Mouse (Mus musculus) liver, embryonic 15.5 days (tissue): Measurements from ENCODE around the gene Polr3h. TPM values are rescaled to one million over a fixed set of nuclear protein-coding genes. Genes with fewer than 3 reads are reported as not detected.
A peak's percentile ranks its signal among the peaks of the same experiment; 100 is the strongest.
"Not testable (repeated sequence)": the region's sequence is repeated elsewhere in the genome, so short reads cannot be mapped to it uniquely, and the experiment has no call there.

Experiments used
- ATAC-seq: fragments of 200-750 bp; cut with Nextera tagmentation; 2 replicates; pipeline ENCODE4 v1.8.0; 2017; ENCODE audit warnings: moderate number of reproducible peaks, mild to moderate bottlenecking, moderate library complexity; ENCODE audit not compliant: insufficient read depth
- H3K27ac ChIP-seq: fragments of 300-500 bp; sonication (generic); replicated peaks from 2 replicates; pipeline ENCODE4 v1.5.1; 2015; ENCODE audit warnings: mild to moderate bottlenecking, inconsistent platforms
- H3K27me3 ChIP-seq: fragments of 300-500 bp; sonication (generic); 2 replicates; pipeline ENCODE4 v1.6.1; 2015; ENCODE audit warnings: mild to moderate bottlenecking, inconsistent platforms
- H3K36me3 ChIP-seq: fragments of 300-500 bp; sonication (generic); replicated peaks from 2 replicates; pipeline ENCODE4 v1.6.1; 2015; ENCODE audit warnings: moderate library complexity, mild to moderate bottlenecking, inconsistent platforms
- H3K4me1 ChIP-seq: fragments of 300-500 bp; sonication (generic); replicated peaks from 2 replicates; pipeline ENCODE4 v1.6.1; 2015; ENCODE audit warnings: inconsistent platforms
- H3K4me2 ChIP-seq: fragments of 300-500 bp; sonication (generic); 2 replicates; pipeline ENCODE4 v1.6.1; 2015; ENCODE audit warnings: moderate library complexity, mild to moderate bottlenecking, inconsistent platforms
- H3K4me3 ChIP-seq: fragments of 300-500 bp; sonication (generic); replicated peaks from 2 replicates; pipeline ENCODE4 v1.5.1; 2015; ENCODE audit warnings: mild to moderate bottlenecking, inconsistent platforms
- H3K9ac ChIP-seq: fragments of 300-500 bp; sonication (generic); 2 replicates; pipeline ENCODE4 v1.6.1; 2015; ENCODE audit warnings: moderate library complexity, mild to moderate bottlenecking, inconsistent platforms
- H3K9me3 ChIP-seq: fragments of 300-500 bp; sonication (generic); replicated peaks from 2 replicates; pipeline ENCODE4 v1.6.1; 2016; ENCODE audit warnings: inconsistent platforms
- WGBS: fragments of 180-500 bp; shearing (Covaris S2); methylation state at CpG from one replicate; pipeline ENCODE4 v1.1.7; 2015; ENCODE audit warnings: mixed read lengths; ENCODE audit not compliant: insufficient replicate concordance; 5-methylcytosine and 5-hydroxymethylcytosine counted together
- polyA plus RNA-seq: library from polyadenylated mRNA; unstranded; fragments of >200 nt; fragmentation: Nextera tagmentation; extraction: Ambion mirVana; gene quantifications from 2 replicates; pipeline ENCODE4 v1.2.1, GENCODE M21; 2015

Polr3h gene
- polyA plus RNA-seq: 56.9 and 68.4 TPM in 2 replicates

DNA sequence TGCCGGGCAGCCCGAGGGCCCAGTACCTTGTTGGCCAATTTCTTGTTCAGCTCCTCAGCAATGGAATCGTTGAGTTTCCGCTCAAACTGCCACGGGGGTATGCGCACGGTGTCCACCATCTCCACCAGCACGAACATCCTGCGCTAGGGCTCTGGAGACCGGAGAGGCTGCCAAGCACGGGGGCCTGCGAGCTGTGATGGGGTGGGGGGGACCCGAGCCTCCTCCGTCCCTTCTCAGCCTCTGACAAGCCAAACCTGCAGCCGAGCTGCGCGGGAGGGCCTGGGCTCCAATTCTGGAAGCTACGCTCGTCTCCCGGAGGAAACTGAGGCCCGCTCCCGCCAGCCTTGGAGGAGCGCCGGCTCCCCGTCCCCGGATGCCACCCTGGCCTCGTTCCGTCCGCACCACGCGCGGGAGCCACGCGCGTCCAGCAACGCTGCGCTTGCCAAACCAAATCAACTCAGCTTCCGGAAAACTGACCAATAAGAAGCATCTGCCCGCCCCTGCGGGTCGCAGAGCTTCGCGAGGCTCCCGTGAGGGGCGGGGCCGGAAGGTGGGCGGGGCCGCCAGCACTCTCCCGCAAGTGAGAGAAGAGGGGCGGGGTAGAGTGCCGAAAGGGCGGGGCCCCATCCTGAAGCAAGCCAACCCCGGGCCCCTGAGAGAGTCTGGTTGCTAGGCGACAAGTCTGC, at the start of gene Polr3h:
TSS of gene Polr3h (minus strand) at position 481 of the 686 bp plus-strand sequence.
- peaks cover 53% of the 10 kb centered on the region for H3K4me1 ChIP-seq
- peak; percentile 88 for ATAC-seq
- H3K9me3 ChIP-seq: no peaks in the 10 kb centered on the region
- peak within 1 kb of the TSS; percentile 77 for H3K4me3 ChIP-seq
- H3K9ac ChIP-seq: peak within 1 kb of the TSS; percentile 72
- WGBS: under 1% methylated on average over 54 of the region's 54 CpGs
- H3K27me3 ChIP-seq: no peaks in the 10 kb centered on the region; the same call in 1 of the 2 replicates
- H3K4me2 ChIP-seq: peak within 1 kb of the TSS; percentile 100
- H3K36me3 ChIP-seq: peaks cover 5% of the 10 kb centered on the region; the same call in 1 of the 2 replicates
- peak within 1 kb of the TSS; percentile 76 for H3K27ac ChIP-seq

DNA sequence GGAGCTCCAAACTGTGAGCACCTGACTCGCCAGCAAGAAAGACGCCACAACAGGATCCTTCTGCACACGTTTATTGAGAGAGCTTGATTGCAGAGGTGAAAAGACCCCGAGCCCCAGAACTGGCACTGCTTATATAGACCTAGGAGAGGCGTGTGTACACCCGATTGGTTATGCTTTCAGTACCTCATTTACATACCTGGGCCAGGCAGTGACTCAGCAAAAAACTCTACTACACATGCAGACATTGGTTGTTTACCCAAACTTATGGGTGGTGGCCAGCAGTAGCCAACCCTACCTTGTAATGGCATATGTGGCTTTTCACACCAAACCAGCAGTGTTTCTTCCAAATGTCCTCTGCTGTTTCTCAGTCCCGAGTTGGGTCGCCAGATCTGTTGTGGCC, 49.1 kb upstream of the Polr3h start:
- not testable (repeated sequence) for H3K27ac ChIP-seq, ATAC-seq, H3K9me3 ChIP-seq, H3K36me3 ChIP-seq, H3K27me3 ChIP-seq, H3K4me2 ChIP-seq, H3K4me3 ChIP-seq, H3K4me1 ChIP-seq, H3K9ac ChIP-seq
- WGBS: 76% methylated on average over 8 of the region's 8 CpGs

GRCm38 (mm10) chr15:81970498-81970897, 44.5 kb upstream of the Polr3h start:
- not testable (repeated sequence) for H3K4me3 ChIP-seq, ATAC-seq, H3K9ac ChIP-seq, H3K27me3 ChIP-seq, H3K4me2 ChIP-seq, H3K36me3 ChIP-seq, H3K27ac ChIP-seq, H3K9me3 ChIP-seq
- H3K4me1 ChIP-seq: peaks cover 21% of the 10 kb centered on the region
- WGBS: 76% methylated on average over 4 of the region's 4 CpGs

DNA sequence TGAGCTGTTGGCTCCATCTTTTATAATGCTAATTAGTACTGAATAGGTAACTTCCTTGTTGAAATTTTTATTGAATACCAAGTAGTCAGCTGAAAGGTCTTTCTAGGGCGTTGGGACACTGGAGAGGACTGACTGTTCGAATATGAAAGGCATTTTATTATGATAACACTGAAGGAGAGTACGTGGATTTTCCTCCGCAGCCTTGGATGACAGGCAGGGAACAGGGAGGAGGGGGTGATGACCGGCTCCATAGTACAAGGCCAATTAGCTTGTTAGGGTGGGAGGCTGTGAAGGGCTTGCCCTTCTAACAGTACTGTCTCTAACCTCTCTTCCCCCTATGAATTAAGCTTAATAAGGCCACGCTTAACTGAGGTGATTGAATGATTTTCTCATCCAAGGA, 43.6 kb upstream of the Polr3h start:
- not testable (repeated sequence) for H3K36me3 ChIP-seq, H3K27ac ChIP-seq, H3K9ac ChIP-seq, H3K4me3 ChIP-seq, H3K27me3 ChIP-seq, H3K9me3 ChIP-seq, ATAC-seq
- H3K4me1 ChIP-seq: peaks cover 25% of the 10 kb centered on the region
- WGBS: 76% methylated on average over 6 of the region's 6 CpGs
- H3K4me2 ChIP-seq: peak overlapping the region; percentile 36

DNA sequence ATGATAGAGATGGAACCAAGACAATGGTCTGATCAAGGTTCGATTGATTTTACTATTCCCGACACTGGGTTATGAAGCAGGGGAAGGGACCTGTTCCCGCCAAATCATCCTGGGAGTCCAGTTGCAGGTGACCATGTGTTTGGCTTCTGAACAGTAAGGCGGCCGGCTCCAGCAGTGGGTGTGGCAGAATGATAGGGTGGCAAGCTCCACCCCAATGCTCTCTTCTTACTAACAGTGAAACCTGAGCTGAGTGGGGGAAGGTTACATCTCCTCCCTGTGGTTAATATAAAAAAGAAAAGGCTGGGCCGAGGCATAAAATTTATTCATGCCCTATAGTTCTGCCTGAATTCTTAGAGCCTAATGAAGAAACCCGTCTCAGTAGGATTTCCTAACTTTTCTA, 43.1 kb upstream of the Polr3h start:
- Histone ChIP-seq H3K27ac (no peak overlapping the region), H3K36me3 (no peaks in the 10 kb centered on the region), H3K9ac (no peak overlapping the region), H3K4me3 (no peak overlapping the region), H3K27me3 (no peaks in the 10 kb centered on the region; the same call in 1 of the 2 replicates), H3K4me1 (peaks cover 25% of the 10 kb centered on the region), H3K4me2 (peak overlapping the region; percentile 36), H3K9me3 (no peaks in the 10 kb centered on the region)
- WGBS: 40% methylated on average over 7 of the region's 7 CpGs
- ATAC-seq: 0 out of 2 replicates have a peak, but pooled peaks have one; percentile 58

- no peak overlapping the region for H3K27ac ChIP-seq
- 41% methylated on average over 2 of the region's 2 CpGs for WGBS
- H3K4me3 ChIP-seq: no peak overlapping the region
- H3K4me1 ChIP-seq: peaks cover 25% of the 10 kb centered on the region
- no peak overlapping the region for H3K4me2 ChIP-seq
- H3K9me3 ChIP-seq: no peaks in the 10 kb centered on the region
- no peaks in the 10 kb centered on the region for H3K36me3 ChIP-seq
- ATAC-seq: no peak
- no peaks in the 10 kb centered on the region; the same call in 1 of the 2 replicates for H3K27me3 ChIP-seq
- H3K9ac ChIP-seq: no peak overlapping the region
These were observed 42.4 kb upstream of the Polr3h start for GRCm38 (mm10) chr15:81968447-81968846.

- H3K4me1 ChIP-seq: peaks cover 25% of the 10 kb centered on the region
- no peak for ATAC-seq
- no peaks in the 10 kb centered on the region for H3K9me3 ChIP-seq
- no peak overlapping the region for H3K27ac ChIP-seq
- no peak overlapping the region for H3K4me3 ChIP-seq
- H3K9ac ChIP-seq: no peak overlapping the region
- H3K4me2 ChIP-seq: no peak overlapping the region
- H3K36me3 ChIP-seq: no peaks in the 10 kb centered on the region
- H3K27me3 ChIP-seq: no peaks in the 10 kb centered on the region; the same call in 1 of the 2 replicates
- 74% methylated on average over 5 of the region's 5 CpGs for WGBS
These were observed 41.8 kb upstream of the Polr3h start for GRCm38 (mm10) chr15:81967821-81968220.

- Histone ChIP-seq H3K9ac (no peak overlapping the region), H3K4me2 (no peak overlapping the region), H3K36me3 (no peaks in the 10 kb centered on the region), H3K4me3 (no peak overlapping the region), H3K27me3 (no peaks in the 10 kb centered on the region; the same call in 1 of the 2 replicates), H3K4me1 (peaks cover 30% of the 10 kb centered on the region), H3K9me3 (no peaks in the 10 kb centered on the region), H3K27ac (no peak overlapping the region)
- no peak for ATAC-seq
- WGBS: 54% methylated on average over 12 of the region's 14 CpGs
These were observed 40.2 kb upstream of the Polr3h start for GRCm38 (mm10) chr15:81966062-81966829.

GRCm38 (mm10) chr15:81964980-81965545, 39.0 kb upstream of the Polr3h start:
- H3K4me1 ChIP-seq: peaks cover 39% of the 10 kb centered on the region
- H3K4me3 ChIP-seq: no peak overlapping the region
- WGBS: 54% methylated on average over 4 of the region's 4 CpGs
- no peaks in the 10 kb centered on the region; the same call in 1 of the 2 replicates for H3K27me3 ChIP-seq
- no peaks in the 10 kb centered on the region for H3K36me3 ChIP-seq
- no peaks in the 10 kb centered on the region for H3K9me3 ChIP-seq
- no peak for ATAC-seq
- H3K9ac ChIP-seq: no peak overlapping the region
- no peak overlapping the region for H3K27ac ChIP-seq
- H3K4me2 ChIP-seq: no peak overlapping the region

DNA sequence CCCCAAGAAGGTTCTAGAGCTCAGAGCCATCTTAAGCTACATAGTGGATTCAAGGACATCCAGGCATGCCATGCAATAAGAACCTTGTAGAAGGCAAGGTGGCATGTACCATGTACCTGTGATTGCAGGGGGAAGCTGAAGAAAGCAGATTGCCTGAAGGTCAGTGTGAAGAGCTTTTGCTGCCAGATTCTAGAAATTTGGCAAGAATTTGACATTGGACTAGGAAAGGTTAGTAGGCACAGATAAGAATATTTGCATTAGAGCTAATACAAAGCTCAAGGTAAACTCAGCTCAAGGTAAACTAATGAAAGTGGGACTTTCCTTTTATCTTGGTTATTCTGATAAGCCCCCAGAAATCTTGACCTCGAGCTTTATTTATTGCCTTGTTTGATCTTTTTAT, 38.2 kb upstream of the Polr3h start:
- WGBS: 28% methylated on average over 1 of the region's 1 CpGs
- no peak for ATAC-seq
- no peak overlapping the region for H3K27ac ChIP-seq

DNA sequence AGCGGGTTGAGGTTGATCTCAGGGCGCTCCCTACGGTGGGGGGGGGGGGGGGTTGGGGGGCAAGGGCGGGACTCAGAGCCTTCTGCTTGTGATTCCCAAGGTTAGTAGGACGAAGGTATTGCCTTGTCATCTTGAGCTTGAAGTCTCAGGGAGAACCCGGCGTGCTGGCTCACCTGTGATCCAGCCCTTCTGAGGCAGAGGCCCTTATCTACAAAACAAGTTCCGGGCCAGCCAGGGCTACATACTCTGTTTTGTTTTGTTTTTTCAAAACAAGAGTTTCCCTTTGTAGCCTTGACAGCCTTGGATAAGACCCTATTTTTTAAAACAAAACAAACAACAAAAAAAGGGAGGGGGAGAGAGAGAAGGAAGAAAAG, 35.0 kb upstream of the Polr3h start:
- peak overlapping the region; percentile 79 for H3K27ac ChIP-seq
- H3K27me3 ChIP-seq: no peaks in the 10 kb centered on the region; the same call in 1 of the 2 replicates
- peak overlapping the region; percentile 100 for H3K4me2 ChIP-seq
- ATAC-seq: peak; percentile 71
- 0 out of 2 replicates have a peak, but pooled peaks cover 5% of the 10 kb centered on the region for H3K36me3 ChIP-seq
- 2% methylated on average over 8 of the region's 8 CpGs for WGBS
- H3K4me3 ChIP-seq: peak overlapping the region; percentile 78
- H3K9me3 ChIP-seq: no peaks in the 10 kb centered on the region
- H3K4me1 ChIP-seq: peaks cover 36% of the 10 kb centered on the region
- H3K9ac ChIP-seq: peak overlapping the region; percentile 32; the same call in 1 of the 2 replicates

More for the DNA sequence above, 38.2 kb upstream of the Polr3h start:
- H3K9ac ChIP-seq: no peak overlapping the region
- H3K9me3 ChIP-seq: no peaks in the 10 kb centered on the region
- no peaks in the 10 kb centered on the region for H3K36me3 ChIP-seq
- peaks cover 40% of the 10 kb centered on the region for H3K4me1 ChIP-seq
- H3K27me3 ChIP-seq: no peaks in the 10 kb centered on the region; the same call in 1 of the 2 replicates
- no peak overlapping the region for H3K4me2 ChIP-seq
- H3K4me3 ChIP-seq: no peak overlapping the region
